In the genomic region with DNA sequence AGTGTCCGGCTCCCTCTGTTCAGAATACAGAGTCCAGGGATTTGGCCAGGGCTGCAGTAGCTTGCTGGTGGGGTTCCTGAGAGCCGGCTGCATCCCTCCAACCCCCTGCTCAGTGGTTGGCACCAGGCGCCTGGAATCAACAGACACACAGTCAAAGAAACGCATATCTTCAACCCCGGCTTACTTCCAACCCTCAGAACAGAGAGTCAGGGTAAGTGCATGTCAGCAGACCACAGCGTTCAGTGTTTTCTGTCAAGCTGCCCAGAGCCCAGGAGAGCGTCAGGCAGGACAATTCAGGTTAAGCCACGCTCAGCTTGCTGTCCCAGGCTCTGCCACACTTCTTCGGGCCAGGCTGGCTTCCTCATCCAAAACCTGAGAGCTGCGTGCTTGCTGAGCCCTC, we compare ENCODE assay signal across 20 mouse cellular contexts. TPM values are rescaled to one million over a fixed set of nuclear protein-coding genes. Genes with fewer than 3 reads are reported as not detected.
A peak's percentile ranks its signal among the peaks of the same experiment; 100 is the strongest.
DNase-seq lines count a peak whose midpoint lies in the region.
"Had no signal": no experiment of that assay in that cellular context is flagged by ENCODE, and none has a peak within 500 bp of the region (broad histone marks: within the 10 kb centered on the region; RNA-seq: fewer than 3 reads in every experiment).

No protein-coding gene starts in this region.

- WGBS in heart, embryonic 10.5 days = 41% methylated on average over 10 of the region's 10 CpGs

- no peak overlapping the region for H3K27ac ChIP-seq in heart, embryonic 10.5 days
- H3K27ac ChIP-seq: embryonic facial prominence, embryonic 13.5 days; forebrain, embryonic 12.5 days; hindbrain, embryonic 14.5 days; limb, embryonic 12.5 days; liver, embryonic 12.5 days; stomach, embryonic 15.5 days had no signal

- no peak overlapping the region for H3K4me3 ChIP-seq in heart, embryonic 10.5 days
- H3K4me3 ChIP-seq: embryonic facial prominence, embryonic 13.5 days; erythroblast, embryonic 14.5 days; forebrain, embryonic 12.5 days; limb, embryonic 12.5 days; liver, embryonic 12.5 days; stomach, embryonic 15.5 days had no signal

- 0 out of 2 replicates have a peak, but pooled peaks cover 10% of the 10 kb centered on the region for H3K27me3 ChIP-seq in heart, embryonic 10.5 days (ENCODE audit: insufficient read depth, poor library complexity, severe bottlenecking)
- H3K27me3 ChIP-seq: embryonic facial prominence, embryonic 13.5 days; liver, embryonic 12.5 days; stomach, embryonic 15.5 days had no signal

- no peaks in the 10 kb centered on the region for H3K36me3 ChIP-seq in heart, embryonic 10.5 days
- H3K36me3 ChIP-seq: embryonic facial prominence, embryonic 13.5 days; forebrain, embryonic 12.5 days; limb, embryonic 12.5 days; liver, embryonic 12.5 days; stomach, embryonic 15.5 days had no signal

- peak; percentile 33 for DNase-seq in heart, adult 8-10 months (ENCODE audit: low spot score)
- no peak for DNase-seq in heart, embryonic 10.5 days (ENCODE audit: low spot score)
- peak; percentile 19 for DNase-seq in Muller cell, postnatal 12 days (ENCODE audit: inconsistent ontology term)
- peak; percentile 65 for DNase-seq in cerebellum, adult 11-12 months
- peak; percentile 82 to 84 for DNase-seq in cerebellum, postnatal 10 days
- no peak for DNase-seq in adrenal gland, postnatal 25 days
- DNase-seq in layer of hippocampus, adult 9-11 months = no peak
- DNase-seq: kidney, adult 8-10 months; kidney, postnatal 10 days; lung, adult 18-20 months; lung, postnatal 10 days; thymus, postnatal 25 days had no signal

- no peaks in the 10 kb centered on the region for H3K9me3 ChIP-seq in heart, embryonic 10.5 days
- H3K9me3 ChIP-seq: embryonic facial prominence, embryonic 13.5 days; forebrain, embryonic 12.5 days; limb, embryonic 12.5 days; liver, embryonic 12.5 days; stomach, embryonic 15.5 days had no signal

- no peaks in the 10 kb centered on the region for H3K4me1 ChIP-seq in heart, embryonic 10.5 days
- H3K4me1 ChIP-seq: forebrain, embryonic 12.5 days; limb, embryonic 12.5 days; liver, embryonic 12.5 days; stomach, embryonic 15.5 days had no signal

RNA-seq across cellular contexts. Expression of a gene that starts 28.8 kb away (rescaled TPM):
- total RNA-seq in heart, adult 8-10 months (2022) = 10 to 100 TPM; 23.7 to 30.9 (median 26.2) TPM
- polyA plus RNA-seq in heart, embryonic 10.5 days (2016; fragmentation: Nextera tagmentation; extraction: Ambion mirVana) = 7.8 and 10.9 TPM in 2 replicates
- total RNA-seq in adrenal gland, postnatal 25 days (2021) = 52.5 and 57.8 TPM in 2 replicates
- polyA plus RNA-seq: erythroblast, embryonic 14.5 days had no signal

RNA-seq across cellular contexts. Expression of a gene that starts 48.0 kb away (rescaled TPM):
- under 1 TPM in 1 of 4 experiments, not detected in 3; 0.16 TPM for total RNA-seq in heart, adult 8-10 months (2022)
- polyA plus RNA-seq in heart, embryonic 10.5 days (2016; fragmentation: Nextera tagmentation; extraction: Ambion mirVana) = 0.74 and 1.4 TPM in 2 replicates
- total RNA-seq in adrenal gland, postnatal 25 days (2021) = 2.0 and 3.2 TPM in 2 replicates
- total RNA-seq: gastrocnemius, adult 8-10 months had no signal
- polyA plus RNA-seq: erythroblast, embryonic 14.5 days had no signal

Comparison
In these comparisons a context has a peak if more than half of its experiments do, and no peak if none do; other contexts are left out.
1. DNase-seq: peak in heart, adult 8-10 months (single experiment), Muller cell, postnatal 12 days (single experiment), cerebellum, adult 11-12 months (single experiment) and cerebellum, postnatal 10 days (2 of 2); none in heart, embryonic 10.5 days (single experiment), adrenal gland, postnatal 25 days (single experiment) and layer of hippocampus, adult 9-11 months (single experiment).